Mouse (Mus musculus) embryo, embryonic 10.5 days (tissue): ENCODE results near the gene Dlgap3.

ENCODE experiments used
- DNase-seq: peaks from one replicate; pipeline ENCODE4 v3.0.0-alpha.2; 2015; ENCODE audit warnings: low spot score

Gene Dlgap3

GRCm38 (mm10) chr4:127215799-127216198 is 46.8 kb downstream of the Dlgap3 start:
- no peak for DNase-seq

- DNase-seq = no peak
Observed at GRCm38 (mm10) chr4:127216251-127216651, 47.2 kb downstream of the Dlgap3 start.

- no peak for DNase-seq
Observed at GRCm38 (mm10) chr4:127217048-127217447, 48.0 kb downstream of the Dlgap3 start.

- no peak for DNase-seq
Observed at GRCm38 (mm10) chr4:127223291-127223690, 54.3 kb downstream of the Dlgap3 start.

- no peak for DNase-seq
Observed at GRCm38 (mm10) chr4:127223755-127224154, 54.8 kb downstream of the Dlgap3 start.

- no peak for DNase-seq
Observed at GRCm38 (mm10) chr4:127224444-127225100, 55.6 kb downstream of the Dlgap3 start.

GRCm38 (mm10) chr4:127226067-127226466 is 57.1 kb downstream of the Dlgap3 start:
- no peak for DNase-seq

- DNase-seq = peak; percentile 76
Observed at GRCm38 (mm10) chr4:127227051-127227673, 58.2 kb downstream of the Dlgap3 start.

GRCm38 (mm10) chr4:127232028-127232427 is 63.0 kb downstream of the Dlgap3 start:
- peak; percentile 54 for DNase-seq

GRCm38 (mm10) chr4:127232551-127232950 is 63.5 kb downstream of the Dlgap3 start:
- DNase-seq = no peak

GRCm38 (mm10) chr4:127233416-127234125 is 64.6 kb downstream of the Dlgap3 start:
- no peak for DNase-seq

- peak; percentile 96 for DNase-seq
Observed at GRCm38 (mm10) chr4:127235742-127236487, 66.9 kb downstream of the Dlgap3 start.

GRCm38 (mm10) chr4:127236631-127237030 is 67.6 kb downstream of the Dlgap3 start:
- DNase-seq = peak; percentile 45

GRCm38 (mm10) chr4:127237271-127237670 is 68.3 kb downstream of the Dlgap3 start:
- no peak for DNase-seq

- DNase-seq = no peak
Observed at GRCm38 (mm10) chr4:127242696-127243095, 73.7 kb downstream of the Dlgap3 start.

- peak; percentile 98 for DNase-seq
Observed at GRCm38 (mm10) chr4:127243552-127243951, 74.5 kb downstream of the Dlgap3 start, which contains the start of gene Smim12. Gene Smim12, plus strand, starts transcription at chr4:127243784.

GRCm38 (mm10) chr4:127243953-127244352 is 74.9 kb downstream of the Dlgap3 start:
- no peak for DNase-seq

- DNase-seq = peak; percentile 97
Observed at GRCm38 (mm10) chr4:127249701-127250349, 80.8 kb downstream of the Dlgap3 start.

- DNase-seq = no peak
Observed at GRCm38 (mm10) chr4:127251963-127252585, 83.1 kb downstream of the Dlgap3 start.

GRCm38 (mm10) chr4:127256739-127257138 is 87.7 kb downstream of the Dlgap3 start:
- DNase-seq = no peak

- no peak for DNase-seq
Observed at GRCm38 (mm10) chr4:127258186-127258897, 89.3 kb downstream of the Dlgap3 start.
